Mouse (Mus musculus) kidney, adult 2 months (tissue): Measurements from ENCODE around the gene Nrl.

ENCODE experiments used
- CTCF ChIP-seq: fragments of 200-500 bp; conservative IDR thresholded peaks from 2 replicates; pipeline ENCODE4 v1.5.1; 2011; ENCODE audit warnings: low read depth, mild to moderate bottlenecking, control low read depth, low read length, moderate library complexity, mixed read lengths; ENCODE audit not compliant: insufficient read depth, insufficient read length
- POLR2A ChIP-seq: fragments of 200-500 bp; IDR thresholded peaks from one replicate; pipeline ENCODE4 v1.6.1; 2011; ENCODE audit warnings: low read depth, low read length, control low read depth

- no peak for TF ChIP-seq POLR2A
- no peak for TF ChIP-seq CTCF
These were observed 13.7 kb downstream of the Nrl start for GRCm38 (mm10) chr14:55511037-55511436.
